Mouse (Mus musculus) C2C12 (cell line): Measurements from ENCODE around the gene Asb6. TPM values are rescaled to one million over a fixed set of nuclear protein-coding genes. Genes with fewer than 3 reads are reported as not detected.
A peak's percentile ranks its signal among the peaks of the same experiment; 100 is the strongest.

Experiments
- H3K27me3 ChIP-seq: one replicate; pipeline ENCODE4 v1.6.1; 2011; ENCODE audit not compliant: control insufficient read depth, insufficient read depth, insufficient read length
- H3K36me3 ChIP-seq: one replicate; pipeline ENCODE4 v1.6.1; 2011; ENCODE audit not compliant: control insufficient read depth, insufficient read depth
- H3K4me3 ChIP-seq: one replicate; pipeline ENCODE4 v1.5.1; 2011; ENCODE audit warnings: mild to moderate bottlenecking, control low read depth; ENCODE audit not compliant: poor library complexity, insufficient read depth, severe bottlenecking
- H3K79me2 ChIP-seq: one replicate; pipeline ENCODE4 v1.6.1; 2011; ENCODE audit not compliant: control insufficient read depth, insufficient read depth
- H3K79me3 ChIP-seq: one replicate; pipeline ENCODE4 v1.6.1; 2011; ENCODE audit warnings: low read depth, control low read depth
- H3ac ChIP-seq: one replicate; pipeline ENCODE3; 2011; ENCODE audit warnings: low read depth; ENCODE audit not compliant: control insufficient read depth, insufficient read length
- CEBPB ChIP-seq: IDR thresholded peaks from one replicate; pipeline ENCODE4 v1.6.1; 2011; ENCODE audit warnings: low read depth, mild to moderate bottlenecking, control low read depth, moderate library complexity
- CTCF ChIP-seq: IDR thresholded peaks from one replicate; pipeline ENCODE4 v1.5.1; 2011; ENCODE audit not compliant: control insufficient read depth, insufficient read depth, insufficient read length
- FOSL1 ChIP-seq: IDR thresholded peaks from one replicate; pipeline ENCODE4 v1.8.0; 2011; ENCODE audit warnings: mild to moderate bottlenecking, low read length; ENCODE audit not compliant: poor library complexity, insufficient read depth, severe bottlenecking
- MAX ChIP-seq: IDR thresholded peaks from one replicate; pipeline ENCODE4 v1.6.1; 2011; ENCODE audit warnings: mild to moderate bottlenecking, control low read depth
- MYOD1 ChIP-seq: IDR thresholded peaks from one replicate; pipeline ENCODE4 v1.6.1; 2011; ENCODE audit warnings: low read depth; ENCODE audit not compliant: control insufficient read depth, insufficient read length
- MYOG ChIP-seq: IDR thresholded peaks from one replicate; pipeline ENCODE4 v1.6.1; 2011; ENCODE audit not compliant: control insufficient read depth, insufficient read length; ENCODE audit errors: extremely low read depth
- USF1 ChIP-seq: IDR thresholded peaks from one replicate; pipeline ENCODE4 v1.6.1; 2011; ENCODE audit warnings: low read depth, mild to moderate bottlenecking, control low read depth, moderate library complexity
- polyA plus RNA-seq: library from polyadenylated mRNA; unstranded; fragments of >200 nt; fragmentation: generic; extraction: Trizol; gene quantifications from one replicate; pipeline ENCODE4 v1.2.1, GENCODE M21; 2012; ENCODE audit warnings: missing spikeins

Gene Asb6
- polyA plus RNA-seq, 1 experiment: 69.2 TPM

DNA sequence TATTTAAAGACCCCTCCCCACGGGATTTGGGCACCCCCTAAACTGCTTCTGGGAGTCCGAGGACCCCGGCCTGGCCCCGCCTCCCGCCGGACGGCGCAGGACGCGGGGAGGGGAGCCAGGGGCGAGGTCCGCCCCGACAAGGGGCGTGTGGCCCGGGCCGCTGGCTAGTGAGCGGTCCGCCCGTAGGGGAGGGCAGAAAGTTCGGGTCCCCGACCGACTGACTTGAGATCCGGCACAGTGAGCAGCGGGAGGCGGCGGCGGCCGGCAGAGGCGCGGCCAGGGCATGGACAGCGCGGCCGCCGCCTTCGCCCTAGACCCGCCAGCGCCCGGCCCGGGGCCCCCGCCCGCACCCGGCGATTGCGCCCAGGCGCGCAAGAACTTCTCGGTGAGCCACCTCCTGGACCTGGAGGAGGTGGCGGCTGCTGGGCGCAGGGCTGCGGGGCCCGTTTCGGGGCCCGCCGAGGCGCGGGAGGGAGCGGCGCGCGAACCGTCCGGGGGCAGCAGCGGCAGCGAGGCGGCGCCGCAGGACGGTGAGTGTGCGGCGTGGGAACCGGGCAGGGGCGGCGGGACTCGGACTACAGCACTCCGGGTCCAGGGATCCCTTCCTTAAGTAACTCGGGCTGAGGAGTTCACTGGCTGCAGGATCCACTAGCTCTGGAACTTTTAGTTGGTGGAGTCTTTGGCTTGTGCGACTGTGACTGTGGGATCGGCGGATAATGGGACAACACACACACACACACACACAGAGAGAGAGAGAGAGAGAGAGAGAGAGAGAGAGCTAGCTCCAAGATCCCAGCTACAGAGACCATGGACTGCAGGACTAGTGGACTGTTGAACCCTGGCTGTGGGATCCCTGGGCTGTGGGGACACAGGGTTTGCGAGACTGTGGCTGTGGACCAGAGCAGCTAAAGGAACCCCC is 15.3 kb upstream of the Asb6 start:
- peak; percentile 54 for TF ChIP-seq CTCF
- no peak for TF ChIP-seq MAX
- peaks cover 26% of the 10 kb centered on the region for H3K79me3 ChIP-seq

DNA sequence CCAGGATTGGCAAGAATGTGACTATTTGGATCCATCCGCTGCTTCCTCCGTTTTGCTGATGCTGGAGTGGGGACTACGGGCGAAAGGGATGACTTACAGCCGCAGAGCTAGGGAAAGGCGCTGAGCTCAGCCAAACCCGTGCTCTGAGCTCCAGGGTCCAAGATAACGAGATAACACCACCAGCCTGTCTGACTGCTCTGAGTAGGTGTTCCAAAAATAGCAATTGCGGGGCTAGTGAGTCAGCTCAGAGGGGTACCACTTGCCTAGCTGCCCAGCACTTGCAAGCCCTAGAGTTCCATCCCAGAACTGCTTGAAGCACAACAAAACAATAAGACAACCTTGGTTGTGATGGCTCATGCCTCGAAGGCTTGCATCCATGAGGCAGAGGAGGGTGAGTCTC is 12.5 kb upstream of the Asb6 start:
- Histone ChIP-seq H3K79me3 (peaks cover 15% of the 10 kb centered on the region), H3ac (no peak overlapping the region), H3K79me2 (peaks cover 23% of the 10 kb centered on the region), H3K27me3 (no peaks in the 10 kb centered on the region), H3K36me3 (no peaks in the 10 kb centered on the region), H3K4me3 (no peak overlapping the region)
- TF ChIP-seq MYOD1 (no peak), CTCF (no peak), MYOG (no peak), FOSL1 (no peak), USF1 (no peak), MAX (no peak), CEBPB (no peak)

More for the DNA sequence above, 15.3 kb upstream of the Asb6 start:
- Histone ChIP-seq H3K36me3 (peaks cover 8% of the 10 kb centered on the region), H3K4me3 (peak overlapping the region; percentile 67), H3K79me2 (peaks cover 43% of the 10 kb centered on the region), H3K27me3 (no peaks in the 10 kb centered on the region), H3ac (peak overlapping the region; percentile 66)

DNA sequence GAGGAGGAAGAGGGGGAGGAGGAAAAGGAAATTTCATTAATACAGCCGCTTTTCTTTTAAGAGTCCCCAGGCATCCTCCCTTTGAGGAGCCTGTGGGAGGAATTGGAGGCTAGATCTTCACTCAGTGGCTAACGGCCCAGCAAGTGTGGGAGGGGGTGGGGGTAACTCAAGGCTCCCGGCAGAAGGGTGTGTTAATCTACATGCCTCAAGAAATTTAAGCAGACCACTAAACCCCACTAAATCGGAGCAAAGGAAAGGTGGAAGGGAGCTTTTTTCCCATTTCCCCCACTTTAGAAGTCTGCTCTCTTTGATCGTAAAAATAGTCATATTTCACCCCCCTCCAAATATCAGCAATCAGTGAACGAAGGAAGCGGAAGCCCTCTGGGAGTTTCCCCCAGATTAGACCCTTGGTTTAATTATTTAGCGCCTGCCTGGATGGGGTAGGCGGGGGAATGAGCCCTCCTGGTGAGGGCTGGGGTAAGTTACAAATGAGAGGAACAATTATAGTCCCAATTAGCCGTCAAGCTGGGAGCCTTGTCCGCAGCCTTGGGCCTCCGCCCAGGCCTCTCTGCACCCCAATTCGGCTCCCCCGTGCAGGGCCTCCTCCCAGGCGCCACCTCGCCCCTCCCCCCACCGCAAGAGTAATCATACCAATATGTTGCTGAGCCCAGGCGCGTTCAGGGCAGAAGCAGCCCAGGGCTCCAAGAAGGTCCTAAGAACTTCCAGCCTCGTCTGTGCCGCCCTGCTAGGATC is 6.3 kb upstream of the Asb6 start:
- Histone ChIP-seq H3ac (no peak overlapping the region), H3K79me2 (no peaks in the 10 kb centered on the region), H3K27me3 (no peaks in the 10 kb centered on the region), H3K79me3 (no peaks in the 10 kb centered on the region), H3K36me3 (no peaks in the 10 kb centered on the region), H3K4me3 (no peak overlapping the region)
- TF ChIP-seq MAX: no peak
- TF ChIP-seq USF1: no peak
- TF ChIP-seq FOSL1: no peak
- no peak for TF ChIP-seq MYOG
- TF ChIP-seq CTCF: no peak
- TF ChIP-seq MYOD1: no peak
- TF ChIP-seq CEBPB: no peak

DNA sequence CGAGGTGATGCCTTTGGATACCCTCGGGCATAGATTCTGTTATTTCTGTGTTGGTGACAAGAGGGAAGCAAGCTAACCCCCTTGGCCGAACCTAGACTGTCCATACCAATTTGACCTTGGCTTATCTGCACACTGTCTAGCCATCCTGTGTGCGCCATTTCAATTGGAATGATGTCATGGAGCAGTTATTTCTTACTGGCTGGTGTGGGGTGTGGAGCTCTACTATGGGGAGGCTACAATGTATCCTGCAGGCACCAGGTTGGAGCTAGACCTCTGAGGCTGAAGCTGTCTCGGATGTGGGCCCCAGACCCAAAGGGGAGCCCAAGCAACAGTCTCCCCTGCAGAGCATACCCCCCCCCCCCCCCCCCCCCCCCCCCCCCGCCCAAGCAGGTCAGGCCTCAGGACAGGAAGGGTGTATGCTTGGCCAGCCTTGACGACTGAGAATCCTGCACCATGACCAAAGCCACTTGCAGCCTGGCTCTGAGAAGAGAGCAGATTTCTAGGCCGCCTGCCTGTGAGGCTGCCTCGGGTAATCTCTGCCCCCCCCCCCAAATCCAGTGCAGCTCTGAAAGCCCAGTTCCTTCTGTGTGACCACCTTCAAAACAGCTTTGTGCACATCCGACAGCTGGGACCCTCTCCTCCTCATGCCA is 4.4 kb upstream of the Asb6 start, which contains the start of gene Prrx2:
Gene Prrx2 (plus strand): TSS at position 600 of the 650 bp plus-strand sequence.
- H3ac ChIP-seq: no peak within 1 kb of the TSS
- H3K79me3 ChIP-seq: no peaks in the 10 kb centered on the region
- H3K36me3 ChIP-seq: no peaks in the 10 kb centered on the region
- TF ChIP-seq MYOD1: no peak
- no peak for TF ChIP-seq FOSL1
- no peak for TF ChIP-seq CTCF
- no peak for TF ChIP-seq USF1
- TF ChIP-seq MAX: no peak
- TF ChIP-seq MYOG: no peak
- no peak for TF ChIP-seq CEBPB
- H3K79me2 ChIP-seq: no peaks in the 10 kb centered on the region
- no peaks in the 10 kb centered on the region for H3K27me3 ChIP-seq
- H3K4me3 ChIP-seq: no peak within 1 kb of the TSS

DNA sequence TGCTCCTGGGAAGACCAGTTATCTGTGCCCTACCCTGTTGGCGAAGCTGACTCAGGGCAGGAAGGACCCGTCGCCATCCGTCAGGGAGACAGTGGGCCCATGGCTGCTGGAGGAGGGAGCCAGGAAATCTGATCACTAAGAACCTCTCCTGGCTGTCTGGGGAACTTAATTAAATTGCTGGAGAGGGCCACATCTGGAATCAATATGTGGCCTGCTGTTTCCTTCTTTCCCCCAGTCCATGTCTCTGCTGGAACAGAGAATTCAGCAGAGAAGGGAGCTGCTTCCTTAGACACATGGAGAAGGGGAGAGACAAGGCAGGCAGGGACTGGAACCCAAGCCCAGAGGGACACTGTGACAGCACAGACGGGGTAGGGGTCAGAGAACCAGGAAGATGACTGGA is 3.5 kb upstream of the Asb6 start:
- no peaks in the 10 kb centered on the region for H3K79me3 ChIP-seq
- H3K79me2 ChIP-seq: no peaks in the 10 kb centered on the region
- no peak overlapping the region for H3K4me3 ChIP-seq
- TF ChIP-seq CEBPB (no peak), MAX (no peak), FOSL1 (no peak), USF1 (no peak), CTCF (no peak), MYOG (no peak), MYOD1 (no peak)
- no peaks in the 10 kb centered on the region for H3K27me3 ChIP-seq
- no peaks in the 10 kb centered on the region for H3K36me3 ChIP-seq
- no peak overlapping the region for H3ac ChIP-seq
